Mouse (Mus musculus): Measurements from ENCODE around the gene Daam2. TPM values are rescaled to one million over a fixed set of nuclear protein-coding genes. Genes with fewer than 3 reads are reported as not detected.
A peak's percentile ranks its signal among the peaks of the same experiment; 100 is the strongest.

Daam2 gene
- polyA plus RNA-seq, 1 experiment from 2014 or later = 8.8 TPM

- Histone ChIP-seq H3K9me3 (no peaks in the 10 kb centered on the region), H3K36me3 (no peaks in the 10 kb centered on the region), H3K27me3 (ENCODE audit: insufficient read depth, poor library complexity, severe bottlenecking) (no peaks in the 10 kb centered on the region), H3K27ac (no peak overlapping the region), H3K4me1 (peaks cover 10% of the 10 kb centered on the region; the same call in 1 of the 2 replicates), H3K4me3 (no peak overlapping the region)
- DNase-seq (ENCODE audit: low spot score) = no peak
- WGBS = 77% methylated on average over 3 of the region's 3 CpGs
Measured at GRCm38 (mm10) chr17:49556169-49556568, 8.0 kb downstream of the Daam2 start.

GRCm38 (mm10) chr17:49551991-49552390, 12.2 kb downstream of the Daam2 start:
- Histone ChIP-seq H3K4me1 (peaks cover 6% of the 10 kb centered on the region), H3K27me3 (ENCODE audit: insufficient read depth, poor library complexity, severe bottlenecking) (no peaks in the 10 kb centered on the region), H3K4me3 (no peak overlapping the region), H3K9me3 (no peaks in the 10 kb centered on the region), H3K27ac (no peak overlapping the region), H3K36me3 (0 out of 2 replicates have a peak, but pooled peaks cover 15% of the 10 kb centered on the region)
- DNase-seq (ENCODE audit: low spot score) = no peak
- 80% methylated on average over 7 of the region's 7 CpGs for WGBS

- H3K4me1 ChIP-seq = peaks cover 6% of the 10 kb centered on the region
- no peak overlapping the region for H3K27ac ChIP-seq
- WGBS = 59% methylated on average over 2 of the region's 2 CpGs
- no peak for DNase-seq (ENCODE audit: low spot score)
- 0 out of 2 replicates have a peak, but pooled peaks cover 15% of the 10 kb centered on the region for H3K36me3 ChIP-seq
- H3K4me3 ChIP-seq = no peak overlapping the region
- no peaks in the 10 kb centered on the region for H3K27me3 ChIP-seq (ENCODE audit: insufficient read depth, poor library complexity, severe bottlenecking)
- no peaks in the 10 kb centered on the region for H3K9me3 ChIP-seq
Measured at GRCm38 (mm10) chr17:49551465-49551864, 12.7 kb downstream of the Daam2 start.

- 77% methylated on average over 4 of the region's 4 CpGs for WGBS
- Histone ChIP-seq H3K27me3 (ENCODE audit: insufficient read depth, poor library complexity, severe bottlenecking) (no peaks in the 10 kb centered on the region), H3K36me3 (0 out of 2 replicates have a peak, but pooled peaks cover 15% of the 10 kb centered on the region), H3K4me1 (peaks cover 14% of the 10 kb centered on the region), H3K9me3 (no peaks in the 10 kb centered on the region), H3K27ac (no peak overlapping the region), H3K4me3 (no peak overlapping the region)
- DNase-seq (ENCODE audit: low spot score) = no peak
Measured at GRCm38 (mm10) chr17:49545997-49546396, 18.1 kb downstream of the Daam2 start.

GRCm38 (mm10) chr17:49545424-49545823, 18.7 kb downstream of the Daam2 start:
- DNase-seq (ENCODE audit: low spot score) = no peak
- WGBS = 29% methylated on average over 4 of the region's 4 CpGs
- peaks cover 17% of the 10 kb centered on the region for H3K4me1 ChIP-seq
- H3K27me3 ChIP-seq (ENCODE audit: insufficient read depth, poor library complexity, severe bottlenecking) = no peaks in the 10 kb centered on the region
- H3K27ac ChIP-seq = no peak overlapping the region
- 0 out of 2 replicates have a peak, but pooled peaks cover 10% of the 10 kb centered on the region for H3K36me3 ChIP-seq
- no peak overlapping the region for H3K4me3 ChIP-seq
- no peaks in the 10 kb centered on the region for H3K9me3 ChIP-seq

GRCm38 (mm10) chr17:49544561-49544960, 19.6 kb downstream of the Daam2 start:
- Histone ChIP-seq H3K9me3 (no peaks in the 10 kb centered on the region), H3K27me3 (ENCODE audit: insufficient read depth, poor library complexity, severe bottlenecking) (no peaks in the 10 kb centered on the region), H3K27ac (no peak overlapping the region), H3K4me1 (peaks cover 15% of the 10 kb centered on the region), H3K36me3 (0 out of 2 replicates have a peak, but pooled peaks cover 8% of the 10 kb centered on the region), H3K4me3 (no peak overlapping the region)
- no peak for DNase-seq (ENCODE audit: low spot score)
- 92% methylated on average over 2 of the region's 2 CpGs for WGBS

- peaks cover 24% of the 10 kb centered on the region for H3K4me1 ChIP-seq
- no peaks in the 10 kb centered on the region for H3K36me3 ChIP-seq
- DNase-seq (ENCODE audit: low spot score) = no peak
- no peaks in the 10 kb centered on the region for H3K27me3 ChIP-seq (ENCODE audit: insufficient read depth, poor library complexity, severe bottlenecking)
- 77% methylated on average over 14 of the region's 14 CpGs for WGBS
- H3K4me3 ChIP-seq = no peak overlapping the region
- H3K27ac ChIP-seq = 0 out of 2 replicates have a peak overlapping the region, but pooled peaks have one; percentile 44
- H3K9me3 ChIP-seq = no peaks in the 10 kb centered on the region
Measured at GRCm38 (mm10) chr17:49540706-49541105, 23.4 kb downstream of the Daam2 start.

GRCm38 (mm10) chr17:49539204-49539603, 24.9 kb downstream of the Daam2 start:
- H3K27ac ChIP-seq = no peak overlapping the region
- DNase-seq (ENCODE audit: low spot score) = no peak
- H3K36me3 ChIP-seq = no peaks in the 10 kb centered on the region
- H3K4me3 ChIP-seq = no peak overlapping the region
- H3K27me3 ChIP-seq (ENCODE audit: insufficient read depth, poor library complexity, severe bottlenecking) = no peaks in the 10 kb centered on the region
- WGBS = 58% methylated on average over 8 of the region's 8 CpGs
- no peaks in the 10 kb centered on the region for H3K9me3 ChIP-seq
- peaks cover 27% of the 10 kb centered on the region for H3K4me1 ChIP-seq

GRCm38 (mm10) chr17:49535580-49535979, 28.6 kb downstream of the Daam2 start:
- 66% methylated on average over 4 of the region's 4 CpGs for WGBS
- Histone ChIP-seq H3K4me3 (no peak overlapping the region), H3K27me3 (ENCODE audit: insufficient read depth, poor library complexity, severe bottlenecking) (no peaks in the 10 kb centered on the region), H3K4me1 (peaks cover 24% of the 10 kb centered on the region), H3K36me3 (peaks cover 10% of the 10 kb centered on the region; the same call in 1 of the 2 replicates), H3K27ac (no peak overlapping the region), H3K9me3 (no peaks in the 10 kb centered on the region)
- no peak for DNase-seq (ENCODE audit: low spot score)

GRCm38 (mm10) chr17:49534267-49534719, 29.9 kb downstream of the Daam2 start:
- no peak overlapping the region for H3K4me3 ChIP-seq
- no peaks in the 10 kb centered on the region for H3K9me3 ChIP-seq
- H3K4me1 ChIP-seq = peaks cover 24% of the 10 kb centered on the region
- no peak for DNase-seq (ENCODE audit: low spot score)
- no peak overlapping the region for H3K27ac ChIP-seq
- WGBS = 52% methylated on average over 9 of the region's 9 CpGs
- peaks cover 10% of the 10 kb centered on the region; the same call in 1 of the 2 replicates for H3K36me3 ChIP-seq
- H3K27me3 ChIP-seq (ENCODE audit: insufficient read depth, poor library complexity, severe bottlenecking) = no peaks in the 10 kb centered on the region

- no peak overlapping the region for H3K4me3 ChIP-seq
- no peak for DNase-seq (ENCODE audit: low spot score)
- H3K9me3 ChIP-seq = no peaks in the 10 kb centered on the region
- H3K36me3 ChIP-seq = peaks cover 10% of the 10 kb centered on the region; the same call in 1 of the 2 replicates
- H3K4me1 ChIP-seq = peaks cover 22% of the 10 kb centered on the region
- no peak overlapping the region for H3K27ac ChIP-seq
- H3K27me3 ChIP-seq (ENCODE audit: insufficient read depth, poor library complexity, severe bottlenecking) = 0 out of 2 replicates have a peak, but pooled peaks cover 4% of the 10 kb centered on the region
- 70% methylated on average over 5 of the region's 5 CpGs for WGBS
Measured at GRCm38 (mm10) chr17:49531661-49532060, 32.5 kb downstream of the Daam2 start.

- Histone ChIP-seq H3K4me3 (no peak overlapping the region), H3K27ac (no peak overlapping the region), H3K9me3 (no peaks in the 10 kb centered on the region), H3K4me1 (peaks cover 13% of the 10 kb centered on the region; the same call in 1 of the 2 replicates), H3K27me3 (ENCODE audit: insufficient read depth, poor library complexity, severe bottlenecking) (0 out of 2 replicates have a peak, but pooled peaks cover 4% of the 10 kb centered on the region), H3K36me3 (peaks cover 10% of the 10 kb centered on the region; the same call in 1 of the 2 replicates)
- DNase-seq (ENCODE audit: low spot score) = no peak
- WGBS = 20% methylated on average over 3 of the region's 3 CpGs
Measured at GRCm38 (mm10) chr17:49530215-49530614, 33.9 kb downstream of the Daam2 start.

GRCm38 (mm10) chr17:49528503-49529205, 35.5 kb downstream of the Daam2 start:
- no peak for DNase-seq (ENCODE audit: low spot score)
- H3K27me3 ChIP-seq (ENCODE audit: insufficient read depth, poor library complexity, severe bottlenecking) = 0 out of 2 replicates have a peak, but pooled peaks cover 4% of the 10 kb centered on the region
- H3K4me1 ChIP-seq = peaks cover 6% of the 10 kb centered on the region; the same call in 1 of the 2 replicates
- H3K27ac ChIP-seq = 0 out of 2 replicates have a peak overlapping the region, but pooled peaks have one; percentile 47
- 44% methylated on average over 7 of the region's 7 CpGs for WGBS
- H3K9me3 ChIP-seq = no peaks in the 10 kb centered on the region
- no peak overlapping the region for H3K4me3 ChIP-seq
- H3K36me3 ChIP-seq = peaks cover 7% of the 10 kb centered on the region; the same call in 1 of the 2 replicates
